Mouse (Mus musculus) gastrocnemius, postnatal 36 days (tissue): Measurements from ENCODE around the gene Prl7b1. TPM values are rescaled to one million over a fixed set of nuclear protein-coding genes. Genes with fewer than 3 reads are reported as not detected.

Source experiments
- DNase-seq, 2 experiments: peaks; one replicate each; pipeline ENCODE4 v3.0.0; 2022
- intact Hi-C: fragments of 180-260 bp; cut with DNase I; formaldehyde crosslinking; loops from one replicate; pipeline ENCODE4 v1.15.1; 2025
- long read RNA-seq, 2 experiments: library from polyadenylated mRNA; stranded (forward); transcript quantifications; one replicate each; pipeline ENCODE4 v2.0.0; 2021
- total RNA-seq, 2 experiments: library from RNA; stranded (reverse); gene quantifications; 2 replicates each; pipeline ENCODE4 v1.2.3; 2021

Gene Prl7b1
- total RNA-seq = not detected
- long read RNA-seq, experiment 1 = 0 reads
- long read RNA-seq, experiment 2 = 0 reads

DNA sequence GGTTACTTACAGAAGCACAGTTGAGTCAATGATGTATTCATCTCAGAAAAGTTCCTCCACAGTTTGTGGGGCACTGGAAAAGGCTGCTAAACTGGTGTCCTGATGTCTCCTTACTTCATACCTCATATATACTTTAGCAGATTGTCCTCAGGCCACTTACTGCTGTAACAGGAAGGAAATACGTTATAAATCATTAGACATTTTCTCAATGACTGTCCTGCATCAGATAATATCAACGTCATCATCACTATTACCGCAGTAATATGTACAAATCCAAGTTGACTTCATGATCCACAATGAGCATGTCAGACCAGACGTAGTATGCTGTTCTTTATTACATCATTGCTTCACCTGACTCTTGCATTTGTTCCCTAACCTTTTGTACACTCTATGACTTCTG lies at the start of gene Prl7b1:
Gene Prl7b1 (minus strand): TSS at position 101 of the 400 bp plus-strand sequence.
- intact Hi-C loops = no loop called here

DNA sequence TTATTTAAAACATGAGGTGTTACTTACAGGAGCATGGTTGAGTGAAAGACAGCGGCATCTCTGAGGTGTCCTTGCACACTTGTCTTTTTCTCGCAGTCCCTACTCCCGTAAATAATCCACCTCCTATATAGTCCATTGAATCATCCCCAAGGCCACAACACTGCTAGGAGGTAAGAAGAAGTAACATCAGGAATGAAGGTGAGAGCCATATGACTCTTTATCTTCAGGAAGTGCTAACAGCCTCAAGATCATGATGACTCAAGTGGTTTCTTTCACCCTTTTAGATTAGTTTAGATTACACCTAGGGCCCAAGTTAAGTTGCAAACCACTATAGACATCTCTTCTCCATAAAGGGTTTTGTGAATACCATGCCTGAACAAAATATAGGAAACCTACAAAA lies 32.0 kb upstream of the Prl7b1 start, which contains the start of gene Prl7a1:
Gene Prl7a1 (minus strand): TSS at position 101 of the 400 bp plus-strand sequence.
- intact Hi-C loops = no loop called here
- no peak for DNase-seq

More for the DNA sequence above, at the start of gene Prl7b1:
- DNase-seq = no peak

GRCm38 (mm10) chr13:27582071-27582470 lies 28.3 kb downstream of the Prl7b1 start, which contains the start of gene Prl8a1:
Gene Prl8a1 (minus strand): TSS chr13:27582171.
- DNase-seq = no peak
- intact Hi-C loops = no loop called here

DNA sequence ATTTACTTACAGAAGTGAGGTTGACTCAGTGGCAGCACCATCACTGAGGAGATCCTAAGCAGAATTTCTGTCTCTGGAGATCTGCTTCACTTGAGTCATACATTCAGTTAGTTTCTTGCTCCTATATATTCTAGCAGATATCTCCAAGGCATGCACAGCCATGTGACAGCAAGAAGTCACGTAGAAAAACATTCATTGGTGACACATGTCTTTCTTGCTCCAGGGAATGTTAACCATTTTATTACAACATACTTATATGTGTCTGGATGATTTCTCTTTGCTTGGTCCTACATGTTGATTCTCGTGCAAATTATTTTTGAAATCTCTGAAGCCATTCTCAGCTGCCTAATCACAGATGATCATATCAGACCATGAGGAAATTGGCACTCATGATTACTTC lies 45.9 kb downstream of the Prl7b1 start, which contains the start of gene Prl8a9:
Gene Prl8a9 (minus strand): TSS at position 101 of the 400 bp plus-strand sequence.
- intact Hi-C loops = no loop called here

GRCm38 (mm10) chr13:27553336-27553735 lies 57.0 kb downstream of the Prl7b1 start:
- no peak for DNase-seq
- intact Hi-C loops = no loop called here

More for the DNA sequence above, 45.9 kb downstream of the Prl7b1 start, which contains the start of gene Prl8a9:
- DNase-seq = no peak

Other genes starting within 250 kb of the Prl7b1 start
- gene Prl2b1, start 219.7 kb downstream of the Prl7b1 start, total RNA-seq = not detected
- not detected for gene Prl8a6, start 171.9 kb downstream of the Prl7b1 start, total RNA-seq
- not detected for gene Prl8a8, start 97.4 kb downstream of the Prl7b1 start, total RNA-seq
- gene Prl8a9, start 46.0 kb downstream of the Prl7b1 start, total RNA-seq = not detected
- not detected for gene Prl8a1, start 28.4 kb downstream of the Prl7b1 start, total RNA-seq
- not detected for gene Prl7a1, start 31.9 kb upstream of the Prl7b1 start, total RNA-seq
- gene Prl7a2, start 57.5 kb upstream of the Prl7b1 start, total RNA-seq = not detected
- not detected for gene Prl7d1, start 106.2 kb upstream of the Prl7b1 start, total RNA-seq
- not detected for gene Prl7c1, start 170.2 kb upstream of the Prl7b1 start, total RNA-seq
- not detected for gene Prl2a1, start 191.1 kb upstream of the Prl7b1 start, total RNA-seq
- not detected for gene Prl2c1, start 238.8 kb upstream of the Prl7b1 start, total RNA-seq